Mouse (Mus musculus): ENCODE results near the gene Syt12. TPM values are rescaled to one million over a fixed set of nuclear protein-coding genes. Genes with fewer than 3 reads are reported as not detected.

Syt12 gene
- total and polyA plus RNA-seq, 3 experiments, result not detected

DNA sequence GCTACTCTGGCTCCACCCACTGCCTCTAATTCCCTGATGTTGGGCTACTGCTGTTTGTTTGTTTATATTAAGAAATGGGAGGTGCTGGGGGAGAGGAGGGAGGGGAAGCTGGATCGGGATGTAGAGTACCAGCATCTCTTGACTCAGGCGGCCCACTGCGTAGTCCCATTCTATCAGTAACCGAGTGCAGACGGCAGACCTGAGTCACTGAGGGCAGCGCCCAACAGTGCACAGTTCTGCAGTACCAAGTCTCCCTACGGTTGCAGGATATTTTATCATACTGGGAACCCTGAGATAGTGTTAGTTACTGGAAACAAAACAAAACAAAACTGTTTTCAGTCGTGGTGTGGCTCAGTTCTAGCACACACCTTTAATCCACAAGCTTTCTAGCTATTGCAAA, 26.1 kb downstream of the Syt12 start:
- Histone ChIP-seq H3K79me2 (ENCODE audit: control insufficient read depth, insufficient read depth, low read length, poor library complexity) (no peaks in the 10 kb centered on the region), H3K27ac (ENCODE audit: control insufficient read depth, low read depth, low read length) (no peak overlapping the region), H3K27me3 (ENCODE audit: control insufficient read depth in 1 of 2, insufficient read depth in 2 of 2, low read length in 2 of 2) (peaks cover 4 to 8% of the 10 kb centered on the region in 2 experiments), H3K4me1 (ENCODE audit: control insufficient read depth in 1 of 2, insufficient read depth in 2 of 2, low read length in 2 of 2) (0 out of 4 replicates have a peak, but pooled peaks cover 0 to 3% of the 10 kb centered on the region in 2 experiments), H3K9ac (ENCODE audit: control insufficient read depth, low read depth, low read length, poor library complexity, severe bottlenecking) (no peak overlapping the region), H3K4me3 (ENCODE audit: control insufficient read depth in 1 of 2, insufficient read depth in 1 of 2, low read depth in 2 of 2, low read length in 2 of 2) (no peak overlapping the region), H3K36me3 (ENCODE audit: control insufficient read depth in 1 of 2, insufficient read depth in 2 of 2, low read length in 2 of 2) (no peaks in the 10 kb centered on the region), H3K9me3 (replicated peaks; ENCODE audit: insufficient read depth, low read length) (no peaks in the 10 kb centered on the region)
- no peak for DNase-seq (ENCODE audit: low read depth, low spot score)
- no peak for TF ChIP-seq CHD2 (IDR thresholded peaks at IDR 0.05; ENCODE audit: low read length)
- TF ChIP-seq E2F4 (IDR thresholded peaks at IDR 0.05; ENCODE audit: borderline replicate concordance, low read depth, low read length), result no peak
- no peak for TF ChIP-seq POLR2AphosphoS2 (IDR thresholded peaks at IDR 0.05; ENCODE audit: low read length)
- TF ChIP-seq TBP (IDR thresholded peaks at IDR 0.05; ENCODE audit: low read depth, low read length), result no peak
- TF ChIP-seq MXI1 (IDR thresholded peaks at IDR 0.05; ENCODE audit: low read depth, low read length), result no peak
- TF ChIP-seq ETS1 (IDR thresholded peaks at IDR 0.05; ENCODE audit: low read depth, low read length), result no peak

DNA sequence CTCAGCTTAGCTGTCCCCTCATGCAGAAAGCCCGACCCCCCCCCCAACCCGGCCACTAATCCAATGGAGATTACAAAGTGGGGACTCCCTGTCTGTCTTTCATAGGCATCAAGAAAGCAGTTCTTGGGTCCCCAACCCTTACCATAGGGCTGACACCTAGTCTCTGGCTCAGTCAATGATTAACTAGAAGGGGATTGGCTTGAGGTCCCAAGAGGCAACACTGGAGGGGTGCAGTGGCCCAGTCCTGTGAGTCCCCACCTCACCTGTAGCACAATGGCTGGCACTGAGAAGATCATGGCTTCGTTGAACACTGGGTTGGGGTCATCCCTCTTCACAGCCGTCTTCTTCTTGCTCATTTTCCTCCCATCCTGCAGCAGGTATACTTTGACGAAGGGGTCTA, 26.6 kb downstream of the Syt12 start:
- H3K27me3 ChIP-seq (ENCODE audit: control insufficient read depth in 1 of 2, insufficient read depth in 2 of 2, low read length in 2 of 2), result peaks cover 4 to 9% of the 10 kb centered on the region in 2 experiments
- H3K36me3 ChIP-seq (ENCODE audit: control insufficient read depth in 1 of 2, insufficient read depth in 2 of 2, low read length in 2 of 2), result no peaks in the 10 kb centered on the region

DNA sequence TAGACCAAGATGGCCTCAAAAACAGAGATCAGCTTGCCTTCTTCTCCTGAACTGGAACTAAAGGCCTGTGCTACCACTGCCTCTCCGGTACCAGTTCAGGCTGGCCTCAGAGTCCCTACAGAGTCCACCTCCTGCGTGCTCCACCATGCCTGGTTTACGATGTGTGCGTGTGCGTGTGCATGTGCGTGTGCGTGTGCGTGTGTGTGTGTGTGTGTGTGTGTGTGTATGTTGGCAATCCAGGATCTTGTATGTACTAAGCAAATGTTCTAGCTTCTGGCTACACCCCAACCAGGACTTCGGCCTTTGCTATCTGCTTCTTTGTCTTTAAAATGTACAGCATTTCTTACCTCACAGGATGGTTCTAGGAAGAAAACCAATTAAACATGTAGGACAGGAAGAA, 28.0 kb downstream of the Syt12 start:
- no peaks in the 10 kb centered on the region for H3K4me1 ChIP-seq (ENCODE audit: control insufficient read depth in 1 of 2, insufficient read depth in 2 of 2, low read length in 2 of 2)
- H3K36me3 ChIP-seq (ENCODE audit: control insufficient read depth in 1 of 2, insufficient read depth in 2 of 2, low read length in 2 of 2), result no peaks in the 10 kb centered on the region
- no peak overlapping the region for H3K9ac ChIP-seq (ENCODE audit: control insufficient read depth, low read depth, low read length, poor library complexity, severe bottlenecking)
- H3K79me2 ChIP-seq (ENCODE audit: control insufficient read depth, insufficient read depth, low read length, poor library complexity), result no peaks in the 10 kb centered on the region
- H3K9me3 ChIP-seq (replicated peaks; ENCODE audit: insufficient read depth, low read length), result no peaks in the 10 kb centered on the region
- H3K27me3 ChIP-seq (ENCODE audit: control insufficient read depth in 1 of 2, insufficient read depth in 2 of 2, low read length in 2 of 2), result peaks cover 7 to 13% of the 10 kb centered on the region in 2 experiments
- no peak overlapping the region for H3K4me3 ChIP-seq (ENCODE audit: control insufficient read depth in 1 of 2, insufficient read depth in 1 of 2, low read depth in 2 of 2, low read length in 2 of 2)
- no peak overlapping the region for H3K27ac ChIP-seq (ENCODE audit: control insufficient read depth, low read depth, low read length)
- no peak for TF ChIP-seq ELF1 (IDR thresholded peaks at IDR 0.05; ENCODE audit: low read depth, low read length)
- no peak for TF ChIP-seq ZNF384 (IDR thresholded peaks at IDR 0.05; ENCODE audit: low read depth, low read length)
- no peak for TF ChIP-seq SMC3 (IDR thresholded peaks at IDR 0.05; ENCODE audit: low read depth, low read length)
- TF ChIP-seq ZMIZ1 (IDR thresholded peaks at IDR 0.05; ENCODE audit: low read depth, low read length), result no peak
- no peak for TF ChIP-seq TAL1 (IDR thresholded peaks at IDR 0.05; ENCODE audit: low read length)
- TF ChIP-seq MYB (IDR thresholded peaks at IDR 0.05; ENCODE audit: low read depth, low read length), result no peak
- TF ChIP-seq CTCF (IDR thresholded peaks at IDR 0.05 in 2 of 3, conservative IDR thresholded peaks at IDR 0.05 in 1 of 3; ENCODE audit: control insufficient read depth in 1 of 3, insufficient read depth in 1 of 3, low read depth in 2 of 3, low read length in 3 of 3, poor library complexity in 1 of 3, severe bottlenecking in 1 of 3), result no peak
- no peak for TF ChIP-seq MAZ (IDR thresholded peaks at IDR 0.05; ENCODE audit: low read depth, low read length)
- TF ChIP-seq RAD21 (IDR thresholded peaks at IDR 0.05; ENCODE audit: low read depth, low read length), result no peak
- no peak for DNase-seq (ENCODE audit: low read depth, low spot score)

More for the DNA sequence above, 26.6 kb downstream of the Syt12 start:
- DNase-seq (ENCODE audit: low read depth, low spot score), result no peak
- TF ChIP-seq ZNF384 (IDR thresholded peaks at IDR 0.05; ENCODE audit: low read depth, low read length) (no peak), SMC3 (IDR thresholded peaks at IDR 0.05; ENCODE audit: low read depth, low read length) (no peak)
- Histone ChIP-seq H3K79me2 (ENCODE audit: control insufficient read depth, insufficient read depth, low read length, poor library complexity) (no peaks in the 10 kb centered on the region), H3K9me3 (replicated peaks; ENCODE audit: insufficient read depth, low read length) (no peaks in the 10 kb centered on the region), H3K27ac (ENCODE audit: control insufficient read depth, low read depth, low read length) (no peak overlapping the region), H3K9ac (ENCODE audit: control insufficient read depth, low read depth, low read length, poor library complexity, severe bottlenecking) (no peak overlapping the region), H3K4me1 (ENCODE audit: control insufficient read depth in 1 of 2, insufficient read depth in 2 of 2, low read length in 2 of 2) (no peaks in the 10 kb centered on the region), H3K4me3 (ENCODE audit: control insufficient read depth in 1 of 2, insufficient read depth in 1 of 2, low read depth in 2 of 2, low read length in 2 of 2) (no peak overlapping the region)
